Mouse (Mus musculus) megakaryocyte, embryonic 14.5 days (primary cell): ENCODE measurements around the gene Mast4.

ENCODE experiments used
- FLI1 ChIP-seq: IDR thresholded peaks from 2 replicates; pipeline ENCODE4 v1.6.1; 2012; ENCODE audit warnings: low read length, inconsistent platforms, mixed read lengths
- GATA1 ChIP-seq: IDR thresholded peaks from 3 replicates; pipeline ENCODE4 v1.6.1; 2012; ENCODE audit warnings: mixed read lengths, low read length, inconsistent platforms, borderline replicate concordance

- no peak for TF ChIP-seq FLI1
- TF ChIP-seq GATA1, result no peak
These were observed 589.6 kb downstream of the Mast4 start for GRCm38 (mm10) chr13:102744481-102745269.
